Mouse (Mus musculus): Measurements from ENCODE around the gene Ubox5. TPM values are rescaled to one million over a fixed set of nuclear protein-coding genes. Genes with fewer than 3 reads are reported as not detected.

Ubox5 gene
- polyA plus RNA-seq, 2 experiments = 11.8 to 14.3 TPM

GRCm38 (mm10) chr2:130598399-130598798, 31.4 kb downstream of the Ubox5 start:
- Histone ChIP-seq H3K27ac (replicated peaks; ENCODE audit: low read depth, low read length) (no peak overlapping the region), H3K4me3 (replicated peaks; ENCODE audit: low read length) (no peak overlapping the region), H3K9me3 (ENCODE audit: control insufficient read depth, low read length) (no peaks in the 10 kb centered on the region), H3K4me2 (replicated peaks; ENCODE audit: low read depth, low read length, severe bottlenecking) (no peak overlapping the region), H3K27me3 (ENCODE audit: control insufficient read depth, insufficient read depth, low read length) (no peaks in the 10 kb centered on the region), H3K36me3 (ENCODE audit: control insufficient read depth, insufficient read depth, low read length) (peaks cover 72% of the 10 kb centered on the region), H3K4me1 (ENCODE audit: control insufficient read depth, insufficient read depth, low read length) (no peaks in the 10 kb centered on the region), H3K9ac (ENCODE audit: low read depth, low read length, severe bottlenecking) (no peak overlapping the region)
- WGBS = 72% methylated on average over 3 of the region's 3 CpGs
- no peak for TF ChIP-seq POLR2A (IDR thresholded peaks at IDR 0.05; ENCODE audit: borderline replicate concordance, extremely low read depth, insufficient read depth, insufficient read length)
- ATAC-seq (ENCODE audit: low FRiP score, low read depth) (no peak), DNase-seq (ENCODE audit: low spot score) (no peak)

GRCm38 (mm10) chr2:130597601-130598010, 32.2 kb downstream of the Ubox5 start:
- Histone ChIP-seq H3K27me3 (ENCODE audit: control insufficient read depth, insufficient read depth, low read length) (no peaks in the 10 kb centered on the region), H3K4me3 (replicated peaks; ENCODE audit: low read length) (no peak overlapping the region), H3K27ac (replicated peaks; ENCODE audit: low read depth, low read length) (no peak overlapping the region), H3K9ac (ENCODE audit: low read depth, low read length, severe bottlenecking) (no peak overlapping the region), H3K9me3 (ENCODE audit: control insufficient read depth, low read length) (no peaks in the 10 kb centered on the region), H3K4me1 (ENCODE audit: control insufficient read depth, insufficient read depth, low read length) (no peaks in the 10 kb centered on the region), H3K4me2 (replicated peaks; ENCODE audit: low read depth, low read length, severe bottlenecking) (no peak overlapping the region), H3K36me3 (ENCODE audit: control insufficient read depth, insufficient read depth, low read length) (peaks cover 68% of the 10 kb centered on the region)
- no peak for TF ChIP-seq POLR2A (IDR thresholded peaks at IDR 0.05; ENCODE audit: borderline replicate concordance, extremely low read depth, insufficient read depth, insufficient read length)
- DNase-seq (ENCODE audit: low spot score) = peak; percentile 58
- 27% methylated on average over 1 of the region's 1 CpGs for WGBS
- ATAC-seq (ENCODE audit: low FRiP score, low read depth) = no peak

- no peak overlapping the region for H3K9ac ChIP-seq (ENCODE audit: low read depth, low read length, severe bottlenecking)
- no peak overlapping the region for H3K4me3 ChIP-seq (replicated peaks; ENCODE audit: low read length)
- no peak overlapping the region for H3K4me2 ChIP-seq (replicated peaks; ENCODE audit: low read depth, low read length, severe bottlenecking)
- no peaks in the 10 kb centered on the region for H3K27me3 ChIP-seq (ENCODE audit: control insufficient read depth, insufficient read depth, low read length)
- TF ChIP-seq POLR2A (IDR thresholded peaks at IDR 0.05; ENCODE audit: borderline replicate concordance, extremely low read depth, insufficient read depth, insufficient read length) = no peak
- peaks cover 76% of the 10 kb centered on the region for H3K36me3 ChIP-seq (ENCODE audit: control insufficient read depth, insufficient read depth, low read length)
- DNase-seq (ENCODE audit: low spot score) (no peak), ATAC-seq (ENCODE audit: low FRiP score, low read depth) (no peak)
- H3K27ac ChIP-seq (replicated peaks; ENCODE audit: low read depth, low read length) = no peak overlapping the region
- H3K9me3 ChIP-seq (ENCODE audit: control insufficient read depth, low read length) = no peaks in the 10 kb centered on the region
- H3K4me1 ChIP-seq (ENCODE audit: control insufficient read depth, insufficient read depth, low read length) = no peaks in the 10 kb centered on the region
- WGBS = 83% methylated on average over 1 of the region's 1 CpGs
Observed at GRCm38 (mm10) chr2:130595596-130595995, 34.2 kb downstream of the Ubox5 start.

- Histone ChIP-seq H3K27ac (replicated peaks; ENCODE audit: low read depth, low read length) (no peak overlapping the region), H3K4me2 (replicated peaks; ENCODE audit: low read depth, low read length, severe bottlenecking) (no peak overlapping the region), H3K4me1 (ENCODE audit: control insufficient read depth, insufficient read depth, low read length) (no peaks in the 10 kb centered on the region), H3K9ac (ENCODE audit: low read depth, low read length, severe bottlenecking) (no peak overlapping the region), H3K27me3 (ENCODE audit: control insufficient read depth, insufficient read depth, low read length) (no peaks in the 10 kb centered on the region), H3K9me3 (ENCODE audit: control insufficient read depth, low read length) (no peaks in the 10 kb centered on the region), H3K4me3 (replicated peaks; ENCODE audit: low read length) (no peak overlapping the region), H3K36me3 (ENCODE audit: control insufficient read depth, insufficient read depth, low read length) (peaks cover 43% of the 10 kb centered on the region)
- ATAC-seq (ENCODE audit: low FRiP score, low read depth) (no peak), DNase-seq (ENCODE audit: low spot score) (no peak)
- no peak for TF ChIP-seq POLR2A (IDR thresholded peaks at IDR 0.05; ENCODE audit: borderline replicate concordance, extremely low read depth, insufficient read depth, insufficient read length)
- WGBS = 86% methylated on average over 2 of the region's 2 CpGs
Observed at GRCm38 (mm10) chr2:130591016-130591415, 38.8 kb downstream of the Ubox5 start.

GRCm38 (mm10) chr2:130589761-130590160, 40.1 kb downstream of the Ubox5 start:
- Histone ChIP-seq H3K36me3 (ENCODE audit: control insufficient read depth, insufficient read depth, low read length) (peaks cover 31% of the 10 kb centered on the region), H3K9me3 (ENCODE audit: control insufficient read depth, low read length) (no peaks in the 10 kb centered on the region), H3K4me3 (replicated peaks; ENCODE audit: low read length) (no peak overlapping the region), H3K27ac (replicated peaks; ENCODE audit: low read depth, low read length) (no peak overlapping the region), H3K27me3 (ENCODE audit: control insufficient read depth, insufficient read depth, low read length) (no peaks in the 10 kb centered on the region), H3K9ac (ENCODE audit: low read depth, low read length, severe bottlenecking) (no peak overlapping the region), H3K4me1 (ENCODE audit: control insufficient read depth, insufficient read depth, low read length) (no peaks in the 10 kb centered on the region), H3K4me2 (replicated peaks; ENCODE audit: low read depth, low read length, severe bottlenecking) (no peak overlapping the region)
- DNase-seq (ENCODE audit: low spot score) = no peak
- ATAC-seq (ENCODE audit: low FRiP score, low read depth) = no peak
- no peak for TF ChIP-seq POLR2A (IDR thresholded peaks at IDR 0.05; ENCODE audit: borderline replicate concordance, extremely low read depth, insufficient read depth, insufficient read length)
- 94% methylated on average over 2 of the region's 2 CpGs for WGBS

- no peak for TF ChIP-seq POLR2A (IDR thresholded peaks at IDR 0.05; ENCODE audit: borderline replicate concordance, extremely low read depth, insufficient read depth, insufficient read length)
- no peaks in the 10 kb centered on the region for H3K4me1 ChIP-seq (ENCODE audit: control insufficient read depth, insufficient read depth, low read length)
- H3K36me3 ChIP-seq (ENCODE audit: control insufficient read depth, insufficient read depth, low read length) = peaks cover 27% of the 10 kb centered on the region
- H3K4me2 ChIP-seq (replicated peaks; ENCODE audit: low read depth, low read length, severe bottlenecking) = no peak overlapping the region
- no peak overlapping the region for H3K9ac ChIP-seq (ENCODE audit: low read depth, low read length, severe bottlenecking)
- WGBS = 78% methylated on average over 4 of the region's 4 CpGs
- no peaks in the 10 kb centered on the region for H3K27me3 ChIP-seq (ENCODE audit: control insufficient read depth, insufficient read depth, low read length)
- DNase-seq (ENCODE audit: low spot score) = no peak
- H3K9me3 ChIP-seq (ENCODE audit: control insufficient read depth, low read length) = no peaks in the 10 kb centered on the region
- no peak overlapping the region for H3K27ac ChIP-seq (replicated peaks; ENCODE audit: low read depth, low read length)
- no peak overlapping the region for H3K4me3 ChIP-seq (replicated peaks; ENCODE audit: low read length)
- ATAC-seq (ENCODE audit: low FRiP score, low read depth) = no peak
Observed at GRCm38 (mm10) chr2:130589157-130589556, 40.7 kb downstream of the Ubox5 start.
